ENCODE assay signal across 8 mouse cellular contexts in the genomic region with DNA sequence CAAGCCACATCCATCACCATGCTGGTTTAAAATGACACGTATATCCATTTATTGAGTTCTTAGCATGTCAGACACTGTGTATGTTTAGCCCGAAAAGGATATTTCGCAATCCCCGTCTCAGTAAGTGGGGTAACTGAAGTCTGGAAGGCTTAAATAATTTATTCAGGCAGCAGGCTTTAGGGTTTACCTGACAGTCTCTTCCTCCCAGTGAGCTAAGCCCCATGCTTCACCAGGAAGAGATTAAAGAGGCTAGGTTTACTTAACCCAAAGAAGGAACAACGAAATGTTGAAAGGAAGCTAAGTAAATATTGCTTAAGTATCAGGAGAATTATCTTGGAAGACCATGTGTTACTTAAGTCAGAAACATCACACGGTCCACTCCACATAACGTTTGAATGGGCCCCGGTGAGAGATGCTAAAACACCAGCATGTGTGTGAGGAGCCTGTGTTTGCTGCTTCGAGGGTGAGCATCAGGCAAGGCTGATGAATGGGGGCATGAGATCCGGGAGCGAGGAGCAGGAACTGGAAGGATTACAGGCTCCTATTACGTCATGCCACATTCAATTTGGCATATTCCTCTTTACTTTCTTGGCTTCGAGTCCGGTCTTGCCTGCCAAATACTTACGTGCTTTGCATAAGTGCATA.
DNase-seq lines count a peak whose midpoint lies in the region; ATAC-seq and TF ChIP-seq lines count a peak whose summit lies in the region.
"Had no signal": no experiment of that assay in that cellular context is flagged by ENCODE, and none has a peak within 500 bp of the region (broad histone marks: within the 10 kb centered on the region; RNA-seq: fewer than 3 reads in every experiment).

No protein-coding gene starts in this region.

- ATAC-seq in lung, postnatal 0 days: peak; percentile 53
- no peak for ATAC-seq in limb, embryonic 15.5 days (ENCODE audit: insufficient number of reproducible peaks, low FRiP score, low TSS enrichment, low read depth)
- peak; percentile 71 for ATAC-seq in stomach, embryonic 16.5 days (ENCODE audit: insufficient read depth, low FRiP score)

- DNase-seq in lung, postnatal 0 days (ENCODE audit: low spot score): no peak
- DNase-seq in lung, postnatal 14 days: no peak
- DNase-seq in gonadal fat pad, adult 2 months (ENCODE audit: low read depth): peak; percentile 68
- no peak for DNase-seq in urinary bladder, adult 18-20 months (ENCODE audit: low spot score in 2 of 2)
- DNase-seq in left cerebral cortex, adult 8-10 months (ENCODE audit: low spot score in 2 of 2): no peak

- no peak overlapping the region for H3K27ac ChIP-seq in lung, postnatal 0 days (ENCODE audit: low read length)
- H3K27ac ChIP-seq in limb, embryonic 15.5 days: no peak overlapping the region
- H3K27ac ChIP-seq in stomach, embryonic 16.5 days (ENCODE audit: low read length): no peak overlapping the region
- H3K27ac ChIP-seq: macrophage had no signal

- H3K9me3 ChIP-seq in lung, postnatal 0 days (ENCODE audit: low read length): no peaks in the 10 kb centered on the region
- H3K9me3 ChIP-seq in limb, embryonic 15.5 days: no peaks in the 10 kb centered on the region
- no peaks in the 10 kb centered on the region for H3K9me3 ChIP-seq in stomach, embryonic 16.5 days (replicated peaks; ENCODE audit: control insufficient read depth, low read length)

- no peaks in the 10 kb centered on the region for H3K27me3 ChIP-seq in lung, postnatal 0 days (replicated peaks; ENCODE audit: insufficient read depth, low read length)
- peaks cover 10% of the 10 kb centered on the region; the same call in 1 of the 2 replicates for H3K27me3 ChIP-seq in limb, embryonic 15.5 days
- no peaks in the 10 kb centered on the region for H3K27me3 ChIP-seq in stomach, embryonic 16.5 days (ENCODE audit: control insufficient read depth, insufficient read depth, low read length)

- H3K36me3 ChIP-seq in lung, postnatal 0 days (ENCODE audit: insufficient read depth, low read length): no peaks in the 10 kb centered on the region
- H3K36me3 ChIP-seq in limb, embryonic 15.5 days: no peaks in the 10 kb centered on the region
- H3K36me3 ChIP-seq in stomach, embryonic 16.5 days (ENCODE audit: control insufficient read depth, insufficient read depth, low read length): no peaks in the 10 kb centered on the region

- no peak for TF ChIP-seq CTCF in lung, postnatal 0 days (IDR thresholded peaks at IDR 0.05)

- peaks cover 4% of the 10 kb centered on the region; the same call in 1 of the 2 replicates for H3K4me1 ChIP-seq in lung, postnatal 0 days (ENCODE audit: insufficient read depth, low read depth, low read length)
- peaks cover 10% of the 10 kb centered on the region for H3K4me1 ChIP-seq in limb, embryonic 15.5 days
- peaks cover 10% of the 10 kb centered on the region for H3K4me1 ChIP-seq in stomach, embryonic 16.5 days (ENCODE audit: control insufficient read depth, insufficient read depth, low read length)

- TF ChIP-seq EP300 in lung, postnatal 0 days (IDR thresholded peaks at IDR 0.05): no peak

- no peak overlapping the region for H3K9ac ChIP-seq in lung, postnatal 0 days (replicated peaks; ENCODE audit: low read depth)
- H3K9ac ChIP-seq in limb, embryonic 15.5 days: no peak overlapping the region
- H3K9ac ChIP-seq in stomach, embryonic 16.5 days (ENCODE audit: low read length): no peak overlapping the region

- 6% methylated on average over 15 of the region's 15 CpGs for WGBS in lung, postnatal 0 days
- WGBS in limb, embryonic 15.5 days: 28% methylated on average over 15 of the region's 15 CpGs
- 6% methylated on average over 15 of the region's 15 CpGs for WGBS in stomach, embryonic 16.5 days

- H3K4me3 ChIP-seq in lung, postnatal 0 days (ENCODE audit: low read depth, low read length): no peak overlapping the region
- peak overlapping the region; percentile 28; the same call in 1 of the 2 replicates for H3K4me3 ChIP-seq in limb, embryonic 15.5 days
- peak overlapping the region; percentile 34; the same call in 1 of the 2 replicates for H3K4me3 ChIP-seq in stomach, embryonic 16.5 days (replicated peaks; ENCODE audit: low read length)

- 0 out of 2 replicates have a peak overlapping the region, but pooled peaks have one; percentile 8 for H3K4me2 ChIP-seq in lung, postnatal 0 days (replicated peaks; ENCODE audit: low read depth, low read length)
- H3K4me2 ChIP-seq in limb, embryonic 15.5 days: peak overlapping the region; percentile 40
- H3K4me2 ChIP-seq in stomach, embryonic 16.5 days (ENCODE audit: low read depth, low read length): peak overlapping the region; percentile 55
